8 mouse cellular contexts compared by ENCODE assay signal in genomic region chr14:17173218-17173617, GRCm38 (mm10).
DNase-seq lines count a peak whose midpoint lies in the region; ATAC-seq and TF ChIP-seq lines count a peak whose summit lies in the region.

No protein-coding gene starts in this region.

- H3K27me3 ChIP-seq in heart, embryonic 12.5 days (replicated peaks) = peaks cover 10% of the 10 kb centered on the region
- H3K27me3 ChIP-seq in embryonic facial prominence, embryonic 14.5 days (replicated peaks; ENCODE audit: control insufficient read depth, insufficient read depth, low read length) = peaks cover 17% of the 10 kb centered on the region
- peaks cover 17% of the 10 kb centered on the region; the same call in 1 of the 2 replicates for H3K27me3 ChIP-seq in intestine, postnatal 0 days (replicated peaks; ENCODE audit: control insufficient read depth, insufficient read depth, low read length)
- H3K27me3 ChIP-seq in midbrain, embryonic 11.5 days (ENCODE audit: control insufficient read depth, insufficient read depth, low read length) = peaks cover 7% of the 10 kb centered on the region; the same call in 1 of the 2 replicates

- peak overlapping the region; percentile 53 for H3K4me3 ChIP-seq in heart, embryonic 12.5 days
- H3K4me3 ChIP-seq in embryonic facial prominence, embryonic 14.5 days (ENCODE audit: low read depth, low read length) = peak overlapping the region; percentile 48
- H3K4me3 ChIP-seq in intestine, postnatal 0 days (ENCODE audit: low read depth, low read length) = peak overlapping the region; percentile 35; the same call in 1 of the 2 replicates
- no peak overlapping the region for H3K4me3 ChIP-seq in midbrain, embryonic 11.5 days (ENCODE audit: low read depth, low read length)

- no peaks in the 10 kb centered on the region for H3K9me3 ChIP-seq in heart, embryonic 12.5 days (replicated peaks)
- no peaks in the 10 kb centered on the region for H3K9me3 ChIP-seq in embryonic facial prominence, embryonic 14.5 days (ENCODE audit: control insufficient read depth, low read length)
- H3K9me3 ChIP-seq in intestine, postnatal 0 days (ENCODE audit: control insufficient read depth) = no peaks in the 10 kb centered on the region
- no peaks in the 10 kb centered on the region for H3K9me3 ChIP-seq in midbrain, embryonic 11.5 days (ENCODE audit: control insufficient read depth, low read length)

- no peak for ATAC-seq in heart, embryonic 12.5 days (ENCODE audit: insufficient number of reproducible peaks, low FRiP score)
- ATAC-seq in embryonic facial prominence, embryonic 14.5 days (ENCODE audit: low read depth) = no peak; the same call in 1 of the 2 replicates
- no peak for ATAC-seq in intestine, postnatal 0 days
- no peak for ATAC-seq in midbrain, embryonic 11.5 days (ENCODE audit: low FRiP score)

- no peak for TF ChIP-seq CTCF in intestine, postnatal 0 days (IDR thresholded peaks at IDR 0.05; ENCODE audit: low read depth)

- 33% methylated on average over 7 of the region's 7 CpGs for WGBS in heart, embryonic 12.5 days
- WGBS in embryonic facial prominence, embryonic 14.5 days = 21% methylated on average over 7 of the region's 7 CpGs
- WGBS in intestine, postnatal 0 days = 5% methylated on average over 7 of the region's 7 CpGs
- WGBS in midbrain, embryonic 11.5 days = 45% methylated on average over 7 of the region's 7 CpGs

- peak overlapping the region; percentile 90 for H3K4me2 ChIP-seq in heart, embryonic 12.5 days
- peak overlapping the region; percentile 90 for H3K4me2 ChIP-seq in embryonic facial prominence, embryonic 14.5 days (ENCODE audit: low read depth, low read length)
- H3K4me2 ChIP-seq in intestine, postnatal 0 days (replicated peaks; ENCODE audit: low read depth) = peak overlapping the region; percentile 66
- peak overlapping the region; percentile 86 for H3K4me2 ChIP-seq in midbrain, embryonic 11.5 days

- no peak for DNase-seq in heart, postnatal 10 days
- no peak for DNase-seq in embryonic facial prominence, embryonic 14.5 days (ENCODE audit: low spot score)
- DNase-seq in midbrain, embryonic 11.5 days (ENCODE audit: low spot score, missing footprints) = no peak
- DNase-seq in natural killer cell, adult 2 months (ENCODE audit: low spot score in 2 of 2) = no peak
- DNase-seq in cerebellum, postnatal 36 days = no peak
- DNase-seq in adrenal gland, adult 18-20 months (ENCODE audit: low spot score in 2 of 2) = no peak

- H3K9ac ChIP-seq in heart, embryonic 12.5 days = no peak overlapping the region
- no peak overlapping the region for H3K9ac ChIP-seq in embryonic facial prominence, embryonic 14.5 days (ENCODE audit: low read depth, low read length)
- no peak overlapping the region for H3K9ac ChIP-seq in intestine, postnatal 0 days (ENCODE audit: low read depth, low read length)
- no peak overlapping the region for H3K9ac ChIP-seq in midbrain, embryonic 11.5 days (ENCODE audit: low read length)

- peaks cover 3% of the 10 kb centered on the region for H3K4me1 ChIP-seq in heart, embryonic 12.5 days (replicated peaks)
- H3K4me1 ChIP-seq in embryonic facial prominence, embryonic 14.5 days (ENCODE audit: control insufficient read depth, insufficient read depth, low read length) = peaks cover 7% of the 10 kb centered on the region
- peaks cover 3% of the 10 kb centered on the region; the same call in 1 of the 2 replicates for H3K4me1 ChIP-seq in intestine, postnatal 0 days (replicated peaks; ENCODE audit: control insufficient read depth, insufficient read depth, low read length)
- H3K4me1 ChIP-seq in midbrain, embryonic 11.5 days (ENCODE audit: control insufficient read depth, insufficient read depth, low read length) = no peaks in the 10 kb centered on the region

- intact Hi-C loops in heart, postnatal 10 days (cut with DNase I) = no loop called here

- H3K27ac ChIP-seq in heart, embryonic 12.5 days (ENCODE audit: poor library complexity, severe bottlenecking) = no peak overlapping the region
- no peak overlapping the region for H3K27ac ChIP-seq in embryonic facial prominence, embryonic 14.5 days (replicated peaks; ENCODE audit: low read depth, low read length)
- no peak overlapping the region for H3K27ac ChIP-seq in intestine, postnatal 0 days (ENCODE audit: low read depth, low read length)
- H3K27ac ChIP-seq in midbrain, embryonic 11.5 days (ENCODE audit: low read depth, low read length) = no peak overlapping the region

- no peaks in the 10 kb centered on the region for H3K36me3 ChIP-seq in heart, embryonic 12.5 days
- no peaks in the 10 kb centered on the region for H3K36me3 ChIP-seq in embryonic facial prominence, embryonic 14.5 days (ENCODE audit: control insufficient read depth, insufficient read depth, low read length)
- no peaks in the 10 kb centered on the region for H3K36me3 ChIP-seq in intestine, postnatal 0 days (ENCODE audit: control insufficient read depth, insufficient read depth)
- H3K36me3 ChIP-seq in midbrain, embryonic 11.5 days (ENCODE audit: control insufficient read depth, insufficient read depth, low read length) = no peaks in the 10 kb centered on the region
